Mouse (Mus musculus) intestine, embryonic 14.5 days (tissue): ENCODE measurements at regions not wholly inside any gene's neighbourhood (a gene's known extent, or its start where the extent isn't known, plus 50 kb on each side); places are given as distances from the start of the nearest gene placed in this dataset.

ENCODE experiments used
- ATAC-seq: fragments of 200-750 bp; cut with Nextera tagmentation; replicated peaks from 2 replicates; pipeline ENCODE4 v1.8.0; 2017; ENCODE audit warnings: low read depth, moderate number of reproducible peaks, moderate TSS enrichment, moderate library complexity; ENCODE audit not compliant: low FRiP score, low TSS enrichment
- DNase-seq: peaks from one replicate; pipeline ENCODE4 v3.0.0-alpha.2; 2018; ENCODE audit warnings: low spot score
- H3K27ac ChIP-seq: fragments of 300-500 bp; sonication (generic); 2 replicates; pipeline ENCODE4 v1.5.1; 2014; ENCODE audit warnings: low read depth, mild to moderate bottlenecking, control low read depth
- H3K27me3 ChIP-seq: fragments of 300-500 bp; sonication (generic); replicated peaks from 2 replicates; pipeline ENCODE4 v1.6.1; 2014; ENCODE audit warnings: low read length, control low read depth; ENCODE audit not compliant: control insufficient read depth, insufficient read depth
- H3K36me3 ChIP-seq: fragments of 300-500 bp; sonication (generic); 2 replicates; pipeline ENCODE4 v1.6.1; 2014; ENCODE audit warnings: low read length, control low read depth; ENCODE audit not compliant: control insufficient read depth, insufficient read depth
- H3K4me1 ChIP-seq: fragments of 300-500 bp; sonication (generic); replicated peaks from 2 replicates; pipeline ENCODE4 v1.6.1; 2014; ENCODE audit warnings: low read length, control low read depth, mixed read lengths; ENCODE audit not compliant: control insufficient read depth, insufficient read depth
- H3K4me2 ChIP-seq: fragments of 300-500 bp; sonication (generic); 2 replicates; pipeline ENCODE4 v1.6.1; 2014; ENCODE audit warnings: low read length
- H3K4me3 ChIP-seq: fragments of 300-500 bp; sonication (generic); 2 replicates; pipeline ENCODE4 v1.5.1; 2014; ENCODE audit warnings: low read depth, low read length, control low read depth, mixed read lengths
- H3K9ac ChIP-seq: fragments of 300-500 bp; sonication (generic); 2 replicates; pipeline ENCODE4 v1.6.1; 2014; ENCODE audit warnings: mild to moderate bottlenecking, low read length
- H3K9me3 ChIP-seq: fragments of 300-500 bp; sonication (generic); 2 replicates; pipeline ENCODE4 v1.6.1; 2016; ENCODE audit warnings: low read length, control low read depth; ENCODE audit not compliant: control insufficient read depth
- WGBS: fragments of 180-500 bp; shearing (Covaris S2); extraction: QIAGEN DNeasy Blood & Tissue Kit; methylation state at CpG from one replicate; pipeline ENCODE4 v1.1.7; 2014; 5-methylcytosine and 5-hydroxymethylcytosine counted together

DNA sequence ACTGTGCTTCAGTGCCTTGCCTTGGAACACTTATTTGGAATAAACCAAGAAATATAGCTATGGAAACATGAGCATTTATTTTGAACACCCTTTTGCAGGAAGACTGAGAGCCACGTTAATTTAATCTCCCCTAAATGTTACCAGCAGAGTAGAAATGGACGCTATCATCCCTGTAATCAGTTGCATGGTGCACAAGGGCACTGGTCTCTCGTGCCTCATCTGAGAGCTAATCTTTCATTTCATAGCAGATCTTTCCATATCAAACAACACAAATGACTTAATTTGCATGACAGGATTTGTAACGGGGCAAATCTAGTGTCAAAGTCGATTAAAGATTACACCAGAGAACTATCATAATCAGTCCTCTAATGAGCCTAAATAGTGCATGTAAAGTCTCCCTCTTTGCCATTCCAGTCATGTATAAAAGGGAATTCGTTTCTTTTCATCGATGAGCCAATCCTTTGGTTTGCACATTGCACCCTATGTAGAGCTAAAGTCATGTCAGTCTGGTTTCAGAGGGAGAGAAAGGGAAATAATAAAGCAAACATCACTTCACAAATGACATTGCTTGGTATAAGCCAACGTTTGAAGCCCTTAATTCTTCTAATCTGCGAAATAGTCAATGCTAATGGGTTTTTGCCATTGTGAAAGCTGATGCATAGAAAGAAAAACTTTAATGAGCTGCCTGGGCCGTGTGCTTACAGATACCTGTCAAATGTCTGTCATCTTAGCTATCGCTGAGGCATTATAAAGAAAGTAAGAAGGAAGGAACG, 198.7 kb upstream of the Sp8 start:
- ATAC-seq (no peak), DNase-seq (no peak)
- Histone ChIP-seq H3K36me3 (no peaks in the 10 kb centered on the region), H3K4me3 (no peak overlapping the region), H3K9ac (no peak overlapping the region), H3K27me3 (no peaks in the 10 kb centered on the region), H3K9me3 (no peaks in the 10 kb centered on the region), H3K27ac (no peak overlapping the region), H3K4me1 (no peaks in the 10 kb centered on the region), H3K4me2 (no peak overlapping the region)
- 85% methylated on average over 12 of the region's 12 CpGs for WGBS

DNA sequence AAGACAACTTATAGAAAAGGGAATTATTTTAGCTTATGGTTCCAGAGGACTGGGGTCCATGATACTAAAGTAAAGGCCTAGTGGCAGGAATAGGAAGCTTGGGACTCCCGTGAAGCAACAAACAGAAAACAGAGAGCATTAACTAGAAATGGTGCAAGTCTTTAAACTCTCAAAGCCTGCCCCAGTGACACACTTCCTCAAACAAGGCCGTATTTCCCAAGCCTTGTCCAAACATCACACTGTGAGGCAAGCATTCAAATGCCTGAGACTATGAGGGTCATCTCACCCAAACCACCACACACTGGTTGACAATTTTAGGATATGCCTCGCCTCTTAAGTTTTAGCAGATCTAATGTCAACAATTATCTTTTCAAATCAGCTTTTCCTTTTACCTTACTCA, 205.2 kb upstream of the Sp8 start:
- H3K4me1 ChIP-seq: no peaks in the 10 kb centered on the region
- 67% methylated on average over 3 of the region's 3 CpGs for WGBS

DNA sequence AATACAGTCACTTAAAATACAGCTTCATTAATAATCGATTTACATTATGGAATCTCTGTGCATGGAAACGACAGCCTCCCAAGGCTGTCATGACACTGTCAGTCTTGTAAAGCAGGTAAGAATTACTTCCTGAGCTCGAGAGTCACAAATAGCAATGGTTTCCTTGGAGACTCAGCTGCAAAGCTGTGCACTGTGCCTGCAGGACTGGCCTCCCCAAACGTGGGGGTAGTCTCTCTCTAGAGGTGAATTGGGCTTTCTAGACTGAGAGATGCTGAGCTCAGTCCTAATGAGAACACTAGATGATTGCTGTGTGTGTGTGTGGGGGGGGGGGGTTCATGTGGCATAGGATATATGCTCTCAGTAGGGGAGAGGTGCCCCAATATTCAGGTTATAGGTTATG, 208.9 kb upstream of the Sp8 start:
- no peaks in the 10 kb centered on the region for H3K4me1 ChIP-seq
- H3K9ac ChIP-seq: no peak overlapping the region
- ATAC-seq: no peak
- no peaks in the 10 kb centered on the region for H3K9me3 ChIP-seq
- H3K27ac ChIP-seq: no peak overlapping the region
- no peaks in the 10 kb centered on the region for H3K36me3 ChIP-seq
- no peak overlapping the region for H3K4me3 ChIP-seq
- no peak for DNase-seq
- H3K27me3 ChIP-seq: no peaks in the 10 kb centered on the region
- 46% methylated on average over 4 of the region's 4 CpGs for WGBS
- H3K4me2 ChIP-seq: no peak overlapping the region

More for the DNA sequence above, 205.2 kb upstream of the Sp8 start:
- no peaks in the 10 kb centered on the region for H3K27me3 ChIP-seq
- no peak overlapping the region for H3K27ac ChIP-seq
- ATAC-seq (no peak), DNase-seq (no peak)
- no peak overlapping the region for H3K4me3 ChIP-seq
- no peak overlapping the region for H3K9ac ChIP-seq
- no peaks in the 10 kb centered on the region for H3K36me3 ChIP-seq
- no peaks in the 10 kb centered on the region for H3K9me3 ChIP-seq
- H3K4me2 ChIP-seq: no peak overlapping the region

DNA sequence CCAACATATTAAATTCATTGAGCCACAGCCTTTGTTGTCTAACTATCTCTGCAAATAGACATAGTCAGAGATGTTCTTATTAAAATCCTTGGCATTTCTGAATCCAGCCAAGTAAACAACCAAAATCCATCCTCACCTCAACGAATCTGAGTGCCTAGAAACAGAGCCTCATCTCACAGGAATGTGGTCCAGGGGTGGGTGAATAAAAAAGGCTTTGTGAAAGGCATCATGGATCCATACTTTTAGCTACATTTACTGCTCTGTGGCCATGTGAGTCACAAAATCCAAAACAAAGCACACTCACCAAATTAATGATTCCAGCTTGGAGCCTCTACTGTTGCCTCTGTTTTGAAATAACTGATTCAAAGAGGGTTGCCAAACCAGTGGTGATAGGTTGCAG, 210.7 kb upstream of the Sp8 start:
- Histone ChIP-seq H3K9me3 (no peaks in the 10 kb centered on the region), H3K9ac (no peak overlapping the region), H3K4me1 (no peaks in the 10 kb centered on the region), H3K27me3 (no peaks in the 10 kb centered on the region), H3K4me3 (no peak overlapping the region), H3K36me3 (no peaks in the 10 kb centered on the region), H3K4me2 (no peak overlapping the region), H3K27ac (no peak overlapping the region)
- ATAC-seq: no peak
- WGBS: 67% methylated on average over 1 of the region's 1 CpGs
- DNase-seq: no peak

DNA sequence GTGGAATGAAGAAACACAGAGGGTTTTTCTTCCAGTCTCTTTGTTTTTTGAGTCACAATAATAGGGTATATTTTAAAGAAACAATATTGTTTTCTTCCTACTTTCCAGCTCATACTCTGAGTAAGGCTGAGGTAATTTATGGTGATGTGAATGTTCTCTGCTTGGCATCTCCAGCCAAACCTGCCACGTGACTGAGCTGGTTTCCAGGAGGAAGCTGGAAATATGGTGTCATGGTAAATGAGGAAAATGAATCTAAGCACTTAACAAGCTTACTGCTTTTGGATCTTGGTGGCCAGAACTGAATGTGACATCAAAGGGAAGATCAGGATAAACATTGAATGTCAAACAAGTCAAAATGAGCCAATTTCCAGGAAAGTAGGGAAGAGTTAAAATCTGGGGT, 215.8 kb upstream of the Sp8 start:
- H3K9ac ChIP-seq: no peak overlapping the region
- no peak overlapping the region for H3K4me3 ChIP-seq
- H3K4me1 ChIP-seq: no peaks in the 10 kb centered on the region
- WGBS: 54% methylated on average over 1 of the region's 1 CpGs
- H3K36me3 ChIP-seq: no peaks in the 10 kb centered on the region
- DNase-seq (no peak), ATAC-seq (no peak)
- H3K9me3 ChIP-seq: no peaks in the 10 kb centered on the region
- H3K27ac ChIP-seq: no peak overlapping the region
- no peaks in the 10 kb centered on the region for H3K27me3 ChIP-seq
- H3K4me2 ChIP-seq: no peak overlapping the region

DNA sequence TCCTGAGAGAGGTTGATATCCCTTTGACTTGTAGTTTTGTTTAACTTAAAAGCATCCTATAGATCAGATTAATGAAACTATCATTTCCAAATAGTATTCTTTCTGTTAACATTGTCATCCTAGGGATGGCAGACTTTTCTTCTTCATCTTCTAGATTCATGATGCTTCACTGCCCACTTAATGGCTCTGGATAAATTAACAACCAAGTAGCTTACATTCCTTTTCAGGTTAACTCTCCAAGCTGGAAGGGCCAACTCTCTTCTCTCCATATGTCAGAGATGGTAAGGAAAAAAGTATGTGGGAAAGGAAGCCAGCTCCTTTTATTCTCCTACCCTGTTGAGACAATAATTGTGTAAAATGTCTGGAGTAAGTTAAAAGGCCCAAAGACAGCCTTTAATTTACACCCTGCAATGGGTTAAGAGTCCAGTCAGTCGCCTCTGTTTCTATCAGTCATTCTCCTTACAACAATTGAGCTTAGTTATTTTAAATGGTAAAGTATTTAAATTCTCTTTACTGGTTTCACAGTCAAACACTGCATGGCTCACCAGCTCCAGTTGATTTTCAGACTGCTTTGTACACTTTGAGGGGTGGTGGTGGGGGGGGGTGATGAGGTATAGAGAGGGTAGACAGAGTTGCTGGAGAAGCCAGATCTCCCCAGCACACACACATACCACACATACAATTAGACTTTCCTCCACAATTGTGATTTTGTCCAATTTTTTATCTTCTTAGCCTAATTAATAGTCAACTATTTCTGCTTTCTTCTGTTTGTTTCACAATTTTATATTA, 224.2 kb upstream of the Sp8 start:
- no peaks in the 10 kb centered on the region for H3K27me3 ChIP-seq
- no peak overlapping the region for H3K9ac ChIP-seq
- no peak for ATAC-seq
- 0 out of 2 replicates have a peak, but pooled peaks cover 3% of the 10 kb centered on the region for H3K4me1 ChIP-seq
- no peak overlapping the region for H3K4me3 ChIP-seq
- no peaks in the 10 kb centered on the region for H3K36me3 ChIP-seq
- no peak overlapping the region for H3K4me2 ChIP-seq
- DNase-seq: no peak
- 87% methylated on average over 1 of the region's 1 CpGs for WGBS
- no peaks in the 10 kb centered on the region for H3K9me3 ChIP-seq
- no peak overlapping the region for H3K27ac ChIP-seq

DNA sequence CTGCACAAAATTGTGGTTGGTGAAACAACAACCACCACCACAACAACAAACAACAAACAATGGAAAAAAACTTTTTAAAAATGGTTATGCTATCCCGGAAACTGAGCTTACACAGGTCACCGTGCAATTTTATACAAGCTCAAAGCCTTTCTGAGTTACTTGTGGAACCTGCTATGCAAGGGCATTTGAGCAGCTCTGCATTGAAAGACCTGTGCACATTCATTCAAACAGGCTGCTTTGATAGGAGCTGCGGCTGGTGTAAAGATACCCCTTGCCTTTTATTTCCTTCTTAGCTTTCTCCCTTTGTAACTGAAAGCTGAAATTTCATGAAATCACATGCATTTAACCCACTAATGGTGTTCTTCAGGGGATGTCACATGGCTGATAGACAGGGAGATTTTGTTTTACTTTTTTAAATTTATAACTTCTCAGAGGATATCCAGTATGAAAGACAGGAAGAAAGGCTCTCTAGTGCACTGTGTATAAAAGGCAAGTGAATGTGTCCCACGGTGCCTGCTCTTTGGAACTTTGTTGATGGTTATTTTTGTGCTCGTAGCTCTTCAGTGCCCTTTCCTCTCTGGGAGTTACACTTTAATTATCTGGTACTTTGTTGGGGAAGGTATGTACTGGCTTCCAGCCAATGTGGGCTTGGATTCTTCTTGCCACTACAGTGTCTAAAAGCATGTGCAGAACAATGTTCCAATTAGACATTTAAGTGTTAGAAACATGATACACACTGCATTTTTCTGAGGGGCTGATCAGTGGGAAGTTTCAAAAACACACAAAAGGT, 225.1 kb upstream of the Sp8 start:
- 51% methylated on average over 5 of the region's 5 CpGs for WGBS
- Histone ChIP-seq H3K27ac (no peak overlapping the region), H3K27me3 (no peaks in the 10 kb centered on the region), H3K9ac (no peak overlapping the region), H3K4me3 (no peak overlapping the region), H3K4me1 (0 out of 2 replicates have a peak, but pooled peaks cover 3% of the 10 kb centered on the region), H3K36me3 (no peaks in the 10 kb centered on the region), H3K4me2 (no peak overlapping the region), H3K9me3 (no peaks in the 10 kb centered on the region)
- no peak for ATAC-seq
- no peak for DNase-seq

DNA sequence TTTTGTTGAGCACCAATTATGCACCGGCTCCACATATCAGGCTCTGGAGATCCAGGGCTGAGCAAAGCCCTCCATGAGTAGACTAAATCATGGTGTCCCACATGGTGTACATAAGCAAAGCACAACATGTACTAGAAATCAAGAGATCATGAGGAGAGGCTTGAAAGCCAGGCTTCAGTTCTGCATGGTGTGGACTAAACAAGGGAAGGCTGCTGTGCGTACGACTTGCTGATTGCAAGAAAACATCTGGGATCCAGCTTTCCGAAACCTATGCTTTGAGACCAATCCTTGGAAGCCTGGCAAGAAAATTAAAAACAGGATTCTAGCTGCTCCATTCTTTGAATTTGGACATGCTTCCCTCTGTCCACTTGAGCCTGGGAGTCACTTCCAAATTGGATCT, 249.1 kb upstream of the Sp8 start:
- Histone ChIP-seq H3K4me3 (no peak overlapping the region), H3K9me3 (no peaks in the 10 kb centered on the region), H3K27me3 (no peaks in the 10 kb centered on the region), H3K36me3 (no peaks in the 10 kb centered on the region), H3K4me2 (no peak overlapping the region), H3K4me1 (no peaks in the 10 kb centered on the region), H3K9ac (no peak overlapping the region), H3K27ac (no peak overlapping the region)
- 80% methylated on average over 4 of the region's 4 CpGs for WGBS
- DNase-seq (no peak), ATAC-seq (no peak)
